Mouse (Mus musculus) Patski (cell line): Measurements from ENCODE around the gene Ephb2. TPM values are rescaled to one million over a fixed set of nuclear protein-coding genes. Genes with fewer than 3 reads are reported as not detected.
A peak's percentile ranks its signal among the peaks of the same experiment; 100 is the strongest.

Experiments
- ATAC-seq: fragments of 100-300 bp; one replicate; pipeline ENCODE4 v1.8.0; 2021
- CTCF ChIA-PET: fragments of 350-600 bp; sonication (Branson Sonifier 250); formaldehyde crosslinking; loops from one replicate; lab custom pipeline; 2022; ENCODE audit warnings: inconsistent platforms; lab: Charles Lee
- POLR2A ChIA-PET: fragments of 350-600 bp; sonication (Branson Sonifier 250); formaldehyde crosslinking; loops from one replicate; lab custom pipeline; 2022; ENCODE audit warnings: antibody characterized with exemption, inconsistent platforms; lab: Charles Lee
- DNase-seq: peaks from one replicate; pipeline ENCODE4 v3.0.0-alpha.2; 2011; ENCODE audit warnings: low read depth, low spot score
- H3K27me3 ChIP-seq: fragments of 371-371 bp; one replicate; pipeline ENCODE4 v1.5.1; 2021
- CTCF ChIP-seq: fragments of 100-300 bp; IDR thresholded peaks from one replicate; pipeline ENCODE4 v1.5.1; 2021
- in situ Hi-C: fragments of 300-500 bp; cut with MboI; formaldehyde crosslinking; loops from 3 replicates; pipeline ENCODE4 v1.11.1; 2018; ENCODE audit warnings: low pct_unique_long_range_greater_than_20kb, mixed read lengths
- polyA plus RNA-seq: library from polyadenylated mRNA; unstranded; gene quantifications from one replicate; pipeline ENCODE4 v1.2.3, GENCODE M21; 2021

The Ephb2 gene
- polyA plus RNA-seq, 1 experiment from 2014 or later, result 2.3 TPM

- CTCF ChIA-PET, result no interaction called here
- no peaks in the 10 kb centered on the region for H3K27me3 ChIP-seq
- in situ Hi-C loops, result no loop called here
- POLR2A ChIA-PET, result interaction anchor here (0.7 kb wide), 1 partner anchor 29 kb away, joined by 5 read pairs; no protein-coding TSS in a partner anchor
- ATAC-seq (no peak), DNase-seq (no peak)
- no peak for TF ChIP-seq CTCF
Measured at GRCm38 (mm10) chr4:136824935-136825552, 10.7 kb downstream of the Ephb2 start.

GRCm38 (mm10) chr4:136820069-136820522 is 15.7 kb downstream of the Ephb2 start:
- ATAC-seq (no peak), DNase-seq (no peak)
- TF ChIP-seq CTCF, result no peak
- POLR2A ChIA-PET, result no interaction called here
- H3K27me3 ChIP-seq, result no peaks in the 10 kb centered on the region
- CTCF ChIA-PET, result no interaction called here
- in situ Hi-C loops, result no loop called here

GRCm38 (mm10) chr4:136816701-136817100 is 19.1 kb downstream of the Ephb2 start:
- CTCF ChIA-PET, result no interaction called here
- no peak for DNase-seq
- in situ Hi-C loops, result no loop called here
- TF ChIP-seq CTCF, result no peak
- no peaks in the 10 kb centered on the region for H3K27me3 ChIP-seq
- ATAC-seq, result no peak
- POLR2A ChIA-PET, result no interaction called here

- CTCF ChIA-PET, result no interaction called here
- DNase-seq, result no peak
- TF ChIP-seq CTCF, result no peak
- POLR2A ChIA-PET, result no interaction called here
- no peaks in the 10 kb centered on the region for H3K27me3 ChIP-seq
- in situ Hi-C loops, result no loop called here
- no peak for ATAC-seq
Measured at GRCm38 (mm10) chr4:136815364-136815763, 20.4 kb downstream of the Ephb2 start.

- ATAC-seq, result no peak
- TF ChIP-seq CTCF, result no peak
- POLR2A ChIA-PET, result no interaction called here
- no peak for DNase-seq
- CTCF ChIA-PET, result no interaction called here
- in situ Hi-C loops, result no loop called here
- H3K27me3 ChIP-seq, result no peaks in the 10 kb centered on the region
Measured at GRCm38 (mm10) chr4:136812543-136812942, 23.2 kb downstream of the Ephb2 start.

- in situ Hi-C loops, result no loop called here
- no peaks in the 10 kb centered on the region for H3K27me3 ChIP-seq
- TF ChIP-seq CTCF, result no peak
- no peak for DNase-seq
- ATAC-seq, result no peak
- ChIA-PET CTCF (no interaction called here), POLR2A (no interaction called here)
Measured at GRCm38 (mm10) chr4:136811596-136811995, 24.2 kb downstream of the Ephb2 start.

GRCm38 (mm10) chr4:136808478-136808877 is 27.3 kb downstream of the Ephb2 start:
- CTCF ChIA-PET, result no interaction called here

GRCm38 (mm10) chr4:136807448-136808009 is 28.3 kb downstream of the Ephb2 start:
- TF ChIP-seq CTCF, result no peak
- DNase-seq (no peak), ATAC-seq (no peak)
- CTCF ChIA-PET, result no interaction called here
- POLR2A ChIA-PET, result no interaction called here
- in situ Hi-C loops, result no loop called here
- H3K27me3 ChIP-seq, result no peaks in the 10 kb centered on the region

More at GRCm38 (mm10) chr4:136808478-136808877, 27.3 kb downstream of the Ephb2 start:
- TF ChIP-seq CTCF, result no peak
- DNase-seq, result peak; percentile 44
- H3K27me3 ChIP-seq, result no peaks in the 10 kb centered on the region
- peak; percentile 51 for ATAC-seq
- POLR2A ChIA-PET, result no interaction called here
- in situ Hi-C loops, result no loop called here

GRCm38 (mm10) chr4:136806254-136806653 is 29.5 kb downstream of the Ephb2 start:
- POLR2A ChIA-PET, result no interaction called here
- TF ChIP-seq CTCF, result no peak
- in situ Hi-C loops, result no loop called here
- CTCF ChIA-PET, result no interaction called here
- H3K27me3 ChIP-seq, result no peaks in the 10 kb centered on the region
- DNase-seq, result no peak
- ATAC-seq, result no peak

GRCm38 (mm10) chr4:136804343-136804742 is 31.4 kb downstream of the Ephb2 start:
- POLR2A ChIA-PET, result interaction anchor here (1.0 kb wide), 1 partner anchor 112 kb away, joined by 4 read pairs; no protein-coding TSS in a partner anchor
- in situ Hi-C loops, result no loop called here
- DNase-seq (no peak), ATAC-seq (no peak)
- CTCF ChIA-PET, result no interaction called here
- TF ChIP-seq CTCF, result no peak
- no peaks in the 10 kb centered on the region for H3K27me3 ChIP-seq

- ATAC-seq (no peak), DNase-seq (peak; percentile 42)
- H3K27me3 ChIP-seq, result no peaks in the 10 kb centered on the region
- in situ Hi-C loops, result no loop called here
- CTCF ChIA-PET, result no interaction called here
- POLR2A ChIA-PET, result no interaction called here
- no peak for TF ChIP-seq CTCF
Measured at GRCm38 (mm10) chr4:136802446-136802845, 33.3 kb downstream of the Ephb2 start.
